Mouse (Mus musculus) heart, embryonic 15.5 days (tissue): Measurements from ENCODE around the gene Gm49358. TPM values are rescaled to one million over a fixed set of nuclear protein-coding genes. Genes with fewer than 3 reads are reported as not detected.

Source experiments
- ATAC-seq: fragments of 200-750 bp; cut with Nextera tagmentation; replicated peaks from 2 replicates; pipeline ENCODE4 v1.8.0; 2017; ENCODE audit warnings: low read depth, moderate TSS enrichment; ENCODE audit not compliant: insufficient number of reproducible peaks, insufficient read depth, low FRiP score
- H3K27ac ChIP-seq: fragments of 300-500 bp; sonication (generic); 2 replicates; pipeline ENCODE4 v1.5.1; 2015; ENCODE audit warnings: mild to moderate bottlenecking, inconsistent platforms
- H3K27me3 ChIP-seq: fragments of 300-500 bp; sonication (generic); 2 replicates; pipeline ENCODE4 v1.6.1; 2015; ENCODE audit warnings: inconsistent platforms
- H3K36me3 ChIP-seq: fragments of 300-500 bp; sonication (generic); 2 replicates; pipeline ENCODE4 v1.6.1; 2015; ENCODE audit warnings: mild to moderate bottlenecking, inconsistent platforms
- H3K4me1 ChIP-seq: fragments of 300-500 bp; sonication (generic); replicated peaks from 2 replicates; pipeline ENCODE4 v1.6.1; 2015; ENCODE audit warnings: inconsistent platforms
- H3K4me2 ChIP-seq: fragments of 300-500 bp; sonication (generic); 2 replicates; pipeline ENCODE4 v1.6.1; 2015; ENCODE audit warnings: inconsistent platforms, mild to moderate bottlenecking, moderate library complexity
- H3K4me3 ChIP-seq: fragments of 300-500 bp; sonication (generic); 2 replicates; pipeline ENCODE4 v1.5.1; 2015; ENCODE audit warnings: mild to moderate bottlenecking, inconsistent platforms
- H3K9ac ChIP-seq: fragments of 300-500 bp; sonication (generic); 2 replicates; pipeline ENCODE4 v1.6.1; 2015; ENCODE audit warnings: mild to moderate bottlenecking, inconsistent platforms
- H3K9me3 ChIP-seq: fragments of 300-500 bp; sonication (generic); replicated peaks from 2 replicates; pipeline ENCODE4 v1.6.1; 2016; ENCODE audit warnings: inconsistent platforms
- WGBS: fragments of 180-500 bp; shearing (Covaris S2); methylation state at CpG from one replicate; pipeline ENCODE4 v1.1.7; 2015; ENCODE audit warnings: mixed read lengths; 5-methylcytosine and 5-hydroxymethylcytosine counted together
- polyA plus RNA-seq: library from polyadenylated mRNA; unstranded; fragments of >200 nt; fragmentation: Nextera tagmentation; extraction: Ambion mirVana; gene quantifications from 2 replicates; pipeline ENCODE4 v1.2.1, GENCODE M21; 2015

The Gm49358 gene
- polyA plus RNA-seq, 1 experiment from 2014 or later, result not detected

DNA sequence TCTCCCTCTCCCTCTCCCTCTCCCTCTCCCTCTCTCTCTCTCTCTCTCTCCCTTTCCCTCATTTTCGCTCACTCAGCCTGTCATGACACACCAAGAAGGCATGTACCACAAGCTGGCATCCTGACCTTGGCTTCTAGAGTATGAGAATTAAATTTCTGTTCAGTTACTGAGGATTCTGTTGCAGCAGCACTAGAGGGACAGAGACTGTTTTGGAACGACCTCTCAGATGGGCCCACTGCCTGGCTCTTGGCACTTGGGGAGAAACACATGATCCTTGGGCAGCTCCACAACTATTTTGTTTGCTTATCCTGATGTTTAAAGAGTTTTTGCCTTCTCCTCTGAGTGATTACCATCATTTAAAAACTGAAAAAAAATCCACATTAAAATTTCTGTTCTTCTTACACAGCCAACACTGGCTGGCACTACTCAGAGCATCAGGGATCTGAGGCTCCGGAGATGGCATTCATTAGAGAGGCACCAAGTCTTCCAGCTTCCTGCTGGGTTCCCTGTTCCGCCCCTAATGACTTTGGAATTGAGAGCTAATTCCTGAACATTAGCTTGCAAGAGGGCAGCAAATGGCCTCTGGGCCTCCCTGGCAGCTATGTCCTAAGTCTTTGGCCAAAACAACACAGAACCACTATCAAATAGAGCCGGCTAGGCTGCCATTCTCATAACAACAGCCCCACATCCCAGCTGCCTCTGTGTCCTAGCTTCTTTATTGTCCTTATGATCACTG lies 116.5 kb downstream of the Gm49358 start:
- WGBS, result 61% methylated on average over 5 of the region's 5 CpGs
- Histone ChIP-seq H3K27ac (no peak overlapping the region), H3K36me3 (no peaks in the 10 kb centered on the region), H3K4me1 (no peaks in the 10 kb centered on the region), H3K9me3 (no peaks in the 10 kb centered on the region), H3K9ac (no peak overlapping the region), H3K4me2 (no peak overlapping the region), H3K27me3 (no peaks in the 10 kb centered on the region), H3K4me3 (no peak overlapping the region)
- no peak for ATAC-seq

DNA sequence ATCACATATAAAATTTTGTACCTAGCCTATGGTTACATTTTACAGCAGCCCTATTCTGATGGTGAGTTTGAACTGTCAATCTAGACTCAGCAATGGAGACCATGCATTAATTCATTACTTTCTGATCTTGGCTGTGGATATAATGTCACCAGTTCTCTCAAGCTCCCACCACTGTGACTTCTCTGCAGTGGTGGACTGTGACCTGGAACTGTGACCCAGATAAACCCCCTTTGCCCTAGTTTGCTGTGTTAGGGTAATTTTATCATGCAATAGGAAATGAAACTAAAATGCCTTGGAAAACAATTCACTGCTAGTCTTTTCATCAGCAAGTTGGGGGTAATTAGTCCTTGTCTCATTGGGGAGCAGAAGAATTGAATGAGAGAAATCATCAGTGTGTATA lies 117.7 kb downstream of the Gm49358 start:
- Histone ChIP-seq H3K4me2 (no peak overlapping the region), H3K9me3 (no peaks in the 10 kb centered on the region), H3K4me1 (no peaks in the 10 kb centered on the region), H3K36me3 (no peaks in the 10 kb centered on the region), H3K9ac (no peak overlapping the region), H3K4me3 (no peak overlapping the region), H3K27ac (no peak overlapping the region), H3K27me3 (no peaks in the 10 kb centered on the region)
- ATAC-seq, result no peak

Other genes with a start within 250 kb of the Gm49358 start
- gene Hsp90b1, start 58.5 kb upstream of the Gm49358 start, polyA plus RNA-seq, result 398 and 406 TPM in 2 replicates
- 1.4 and 1.7 TPM in 2 replicates for gene Ttc41, start 58.2 kb upstream of the Gm49358 start, polyA plus RNA-seq
- 3.2 and 3.4 TPM in 2 replicates for gene Nt5dc3, start 15.0 kb downstream of the Gm49358 start, polyA plus RNA-seq
- gene Stab2, start 244.1 kb downstream of the Gm49358 start, polyA plus RNA-seq, result 0.98 and 0.99 TPM in 2 replicates